Mouse (Mus musculus) liver, adult 2 months (tissue): ENCODE data around the gene Ptger1.

Experiments
- CTCF ChIP-seq: fragments of 200-500 bp; IDR thresholded peaks from 2 replicates; pipeline ENCODE4 v1.5.1; 2011; ENCODE audit warnings: low read depth, low read length, control low read depth
- POLR2A ChIP-seq: fragments of 200-500 bp; IDR thresholded peaks from 2 replicates; pipeline ENCODE4 v1.6.1; 2011; ENCODE audit warnings: low read length, control low read depth; ENCODE audit not compliant: insufficient read depth; ENCODE audit errors: extremely low read depth

DNA sequence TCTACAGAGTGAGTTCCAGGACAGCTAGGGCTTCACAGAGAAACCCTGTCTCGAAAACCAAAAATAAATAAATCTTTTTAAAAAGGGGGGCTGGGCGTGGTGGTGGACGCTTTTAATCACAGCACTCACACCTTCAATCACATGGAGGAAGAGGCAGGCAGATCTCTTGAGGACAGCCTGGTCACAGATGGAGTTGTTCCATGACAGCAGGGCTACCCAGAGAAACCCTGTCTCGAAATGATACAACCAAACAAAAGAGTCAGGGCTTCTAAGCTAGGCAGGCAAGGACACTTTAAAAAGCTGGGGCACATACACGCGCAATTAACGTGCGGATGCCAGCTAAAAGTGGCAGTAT is 48.2 kb downstream of the Ptger1 start:
- TF ChIP-seq CTCF (no peak), POLR2A (no peak)
